Mouse (Mus musculus) olfactory bulb, adult 2 months (tissue): ENCODE data around the gene Gps2.

ENCODE experiments used
- CTCF ChIP-seq: fragments of 200-500 bp; IDR thresholded peaks from 2 replicates; pipeline ENCODE4 v1.5.1; 2012; ENCODE audit warnings: low read depth, mild to moderate bottlenecking, low read length, moderate library complexity; ENCODE audit not compliant: insufficient read depth
- POLR2A ChIP-seq: fragments of 200-500 bp; IDR thresholded peaks from 2 replicates; pipeline ENCODE4 v1.6.1; 2012; ENCODE audit warnings: mild to moderate bottlenecking, low read depth, low read length, moderate library complexity; ENCODE audit not compliant: insufficient read depth

- TF ChIP-seq CTCF (no peak), POLR2A (no peak)
These were observed 765 bp upstream of the Gps2 start for GRCm38 (mm10) chr11:69912716-69913530.
